Mouse (Mus musculus): ENCODE data around the gene Gsg1l.

GRCm38 (mm10) chr7:126085154-126085553 is 2.9 kb upstream of the Gsg1l start:
- TF ChIP-seq CTCF (IDR thresholded peaks at IDR 0.05; ENCODE audit: low read depth, low read length) (no peak), POLR2A (IDR thresholded peaks at IDR 0.05; ENCODE audit: borderline replicate concordance, low read depth, low read length) (no peak)

Measured in bone marrow macrophage, adult 2 months (primary cell).